Mouse (Mus musculus) WW6 (cell line): ENCODE results near the gene Ybx2.
A peak's percentile ranks its signal among the peaks of the same experiment; 100 is the strongest.

ENCODE experiments used
- DNase-seq: peaks from one replicate; pipeline ENCODE4 v3.0.0-alpha.2; 2013; ENCODE audit warnings: low read depth, low spot score

Gene Ybx2

GRCm38 (mm10) chr11:69961841-69962240, 26.2 kb downstream of the Ybx2 start:
- DNase-seq = no peak

- DNase-seq = no peak
Measured at GRCm38 (mm10) chr11:69964650-69965270, 29.2 kb downstream of the Ybx2 start, which contains the start of gene Cldn7. Cldn7 (plus strand) TSS chr11:69964779.

DNA sequence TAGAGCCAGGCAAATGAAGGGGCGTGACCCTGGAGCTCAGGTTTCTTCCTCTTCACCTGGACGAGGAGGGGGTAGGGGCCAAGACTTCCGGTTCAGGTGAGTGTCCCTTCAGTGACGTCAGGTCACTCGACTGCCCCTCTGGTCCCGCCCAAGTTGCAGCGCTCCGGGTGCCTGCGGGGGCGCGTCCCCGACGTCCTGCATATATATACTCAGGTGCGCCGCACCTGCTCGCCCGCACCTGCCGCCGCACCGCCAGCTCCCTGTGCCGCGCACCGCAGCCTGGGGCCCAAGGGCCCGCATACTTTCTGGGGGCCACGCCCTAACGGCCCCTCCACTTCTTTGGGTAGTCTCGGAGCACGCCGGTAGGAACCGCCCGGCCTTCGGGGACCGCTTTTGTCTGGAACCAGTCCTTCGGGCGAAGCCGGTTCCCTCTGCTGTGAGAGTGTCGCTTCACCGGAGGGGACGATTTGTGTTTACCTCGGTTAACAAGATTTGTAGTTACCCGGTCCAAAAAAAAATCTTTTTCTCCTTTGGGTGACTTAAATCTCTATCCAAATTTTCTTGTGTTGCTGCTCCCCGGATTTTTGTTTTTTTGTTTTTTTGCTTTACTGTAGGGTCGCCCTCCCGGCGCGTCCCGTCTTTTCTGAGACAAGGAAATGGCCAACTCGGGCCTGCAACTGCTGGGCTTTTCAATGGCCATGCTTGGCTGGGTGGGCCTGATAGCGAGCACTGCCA, 29.8 kb downstream of the Ybx2 start:
- no peak for DNase-seq

DNA sequence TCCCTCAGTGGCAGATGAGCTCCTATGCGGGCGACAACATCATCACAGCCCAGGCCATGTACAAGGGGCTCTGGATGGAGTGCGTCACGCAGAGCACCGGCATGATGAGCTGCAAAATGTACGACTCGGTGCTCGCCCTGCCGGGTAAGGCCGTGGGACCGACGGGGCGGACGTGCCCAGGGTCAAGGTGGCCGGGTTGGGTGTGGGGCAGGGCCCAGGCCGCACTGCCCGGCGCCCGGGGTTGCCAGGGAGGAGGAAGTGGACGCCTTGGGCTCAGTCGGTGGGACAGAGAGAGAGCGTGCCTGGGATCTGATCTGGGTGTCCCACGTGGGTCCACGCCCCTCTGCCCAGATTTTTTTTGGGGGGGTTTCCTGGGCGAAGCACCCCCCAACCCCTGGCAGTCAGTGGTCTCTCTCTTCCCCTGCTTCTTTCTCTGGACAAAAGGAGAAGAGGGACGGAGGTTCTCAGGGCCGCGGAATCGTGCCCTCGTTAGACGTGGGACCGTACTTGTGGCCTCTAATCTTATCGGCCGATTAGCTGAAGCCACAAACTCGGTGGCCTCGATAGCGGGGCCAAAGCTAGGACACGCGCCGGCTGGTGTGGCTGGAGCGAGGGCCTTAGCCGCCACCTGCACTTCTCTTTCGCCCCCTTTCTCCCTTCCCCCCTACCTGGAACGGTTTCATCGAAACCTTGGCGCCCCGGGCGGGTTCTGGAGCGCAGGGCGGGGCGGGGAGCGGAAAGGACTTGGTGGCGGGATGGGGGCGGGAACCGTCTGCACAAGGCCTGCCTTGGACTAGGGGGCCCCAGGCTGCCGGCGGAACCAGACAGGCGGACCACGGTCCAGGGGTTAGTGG, 30.6 kb downstream of the Ybx2 start:
- DNase-seq = no peak

DNA sequence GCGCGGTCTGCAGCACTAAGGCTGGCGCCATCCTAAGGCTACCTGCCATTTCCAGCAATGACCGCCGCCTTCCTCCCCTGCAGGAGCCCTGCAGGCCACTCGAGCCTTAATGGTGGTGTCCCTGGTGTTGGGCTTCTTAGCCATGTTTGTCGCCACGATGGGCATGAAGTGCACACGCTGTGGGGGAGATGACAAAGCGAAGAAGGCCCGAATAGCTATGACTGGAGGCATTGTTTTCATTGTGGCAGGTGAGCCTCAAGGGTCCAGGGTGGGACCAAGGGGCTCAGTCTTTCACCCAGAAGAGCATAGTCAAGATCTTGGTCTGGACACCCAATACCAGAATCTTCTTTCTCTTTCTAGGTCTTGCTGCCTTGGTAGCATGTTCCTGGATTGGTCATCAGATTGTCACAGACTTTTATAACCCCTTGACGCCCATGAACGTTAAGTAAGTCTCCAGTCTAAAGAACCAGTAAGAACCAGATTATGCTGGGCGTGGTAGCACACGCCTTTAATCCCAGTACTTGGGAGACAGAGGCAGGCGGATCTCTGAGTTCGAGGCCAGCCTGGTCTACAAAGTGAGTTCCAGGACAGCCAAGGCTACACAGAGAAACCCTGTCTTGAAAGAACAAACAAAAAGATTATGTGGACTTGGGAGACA, 31.4 kb downstream of the Ybx2 start:
- no peak for DNase-seq

GRCm38 (mm10) chr11:69968793-69969192, 33.2 kb downstream of the Ybx2 start:
- no peak for DNase-seq

GRCm38 (mm10) chr11:69970222-69970621, 34.6 kb downstream of the Ybx2 start:
- no peak for DNase-seq

GRCm38 (mm10) chr11:69970775-69971174, 35.2 kb downstream of the Ybx2 start:
- DNase-seq = no peak

GRCm38 (mm10) chr11:69974907-69975306, 39.3 kb downstream of the Ybx2 start:
- no peak for DNase-seq

- DNase-seq = no peak
Measured at GRCm38 (mm10) chr11:69976271-69976670, 40.7 kb downstream of the Ybx2 start.

DNA sequence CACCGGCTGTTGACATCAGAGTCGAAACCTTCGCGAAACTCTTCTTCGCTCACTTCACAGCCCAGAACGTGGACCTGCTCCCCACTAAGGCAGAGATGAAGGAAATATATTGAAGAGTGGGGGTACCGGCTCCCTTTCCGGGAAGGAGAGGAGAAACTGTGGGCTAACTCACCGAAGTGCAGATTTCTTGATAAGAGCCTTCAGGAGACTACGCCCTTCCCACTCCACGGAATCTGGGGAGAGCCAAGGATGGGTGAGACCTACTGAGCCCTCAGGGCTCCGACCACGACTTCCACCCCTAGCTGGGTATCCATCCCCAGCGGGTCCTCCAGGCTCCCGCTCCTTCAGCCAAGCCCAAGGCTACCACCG, 44.2 kb downstream of the Ybx2 start:
- no peak for DNase-seq

DNA sequence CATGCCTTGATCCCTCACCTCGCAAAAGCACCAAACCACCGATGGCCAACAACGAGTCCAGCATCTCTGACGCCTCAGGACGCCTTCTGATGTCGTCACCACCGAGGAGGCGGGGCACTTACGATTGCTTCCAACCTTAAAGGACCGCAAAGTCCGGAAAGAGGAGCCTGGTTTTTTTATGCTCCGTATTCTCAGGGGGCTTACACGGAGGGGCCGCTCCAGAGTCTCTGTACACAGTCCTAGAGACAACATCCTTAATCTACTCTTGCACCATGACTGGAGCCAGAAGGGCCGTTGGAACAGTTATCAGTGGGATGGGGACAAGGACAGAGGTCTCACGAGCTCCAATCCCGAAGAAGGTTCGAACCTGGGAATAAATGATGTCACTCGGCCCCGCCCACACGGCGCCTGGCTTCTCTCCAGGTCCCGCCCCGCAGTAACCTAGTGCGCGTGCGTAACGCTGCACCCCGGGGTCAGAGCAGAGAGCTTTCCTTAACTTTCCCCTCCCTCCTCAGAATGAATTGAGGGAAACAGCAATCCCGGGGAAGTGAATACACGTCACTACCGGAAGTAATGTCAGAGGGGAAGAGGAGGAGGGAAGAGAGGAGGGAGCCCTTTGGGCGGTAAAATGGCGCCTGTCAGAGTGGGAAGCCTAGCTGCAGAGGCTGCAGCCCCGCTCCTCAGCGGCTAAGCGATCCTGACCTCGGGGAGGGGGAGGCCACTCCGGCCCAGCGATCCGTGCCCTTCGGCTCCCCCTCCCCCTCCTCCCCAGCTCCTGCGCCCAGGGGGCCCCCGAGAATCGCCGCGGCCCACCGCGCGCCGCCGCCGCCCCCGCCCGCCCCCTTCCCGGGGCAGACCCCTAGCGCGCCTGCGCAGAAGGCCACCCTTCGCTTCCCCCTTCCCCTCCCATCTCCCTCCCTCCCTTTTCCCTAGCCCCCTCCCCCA, 44.9 kb downstream of the Ybx2 start:
- peak; percentile 100 for DNase-seq

DNA sequence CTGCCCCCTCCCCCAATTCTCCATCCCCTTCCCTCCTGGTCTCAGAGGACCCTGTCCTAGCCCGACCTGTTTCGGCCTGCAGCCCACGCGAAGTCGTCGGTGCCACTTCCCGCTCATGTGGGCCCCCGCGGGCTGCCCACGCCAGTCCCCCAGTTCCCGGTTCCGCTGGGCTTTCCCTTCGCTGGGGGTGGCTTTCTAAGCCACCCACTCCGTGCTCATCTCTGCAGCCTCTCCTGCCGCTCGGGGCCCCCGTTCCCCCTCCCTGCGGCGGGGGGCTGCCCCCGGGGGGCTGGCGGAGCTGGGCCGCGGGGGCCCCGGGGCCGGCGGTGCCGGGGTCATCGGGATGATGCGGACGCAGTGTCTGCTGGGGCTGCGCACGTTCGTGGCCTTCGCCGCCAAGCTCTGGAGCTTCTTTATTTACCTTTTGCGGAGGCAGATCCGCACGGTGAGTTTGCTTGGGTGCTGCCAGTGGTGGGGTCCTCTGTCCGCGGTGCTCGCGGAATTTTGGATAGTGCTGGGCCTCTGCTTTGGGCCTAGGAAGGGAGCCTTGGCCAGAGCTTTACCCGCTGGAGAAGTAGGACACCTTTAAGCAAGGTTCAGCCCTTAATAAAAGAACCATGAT, 45.7 kb downstream of the Ybx2 start, which contains the start of gene Ctdnep1:
TSS of gene Ctdnep1 (plus strand) at position 16 of the 622 bp plus-strand sequence.
- no peak for DNase-seq

DNA sequence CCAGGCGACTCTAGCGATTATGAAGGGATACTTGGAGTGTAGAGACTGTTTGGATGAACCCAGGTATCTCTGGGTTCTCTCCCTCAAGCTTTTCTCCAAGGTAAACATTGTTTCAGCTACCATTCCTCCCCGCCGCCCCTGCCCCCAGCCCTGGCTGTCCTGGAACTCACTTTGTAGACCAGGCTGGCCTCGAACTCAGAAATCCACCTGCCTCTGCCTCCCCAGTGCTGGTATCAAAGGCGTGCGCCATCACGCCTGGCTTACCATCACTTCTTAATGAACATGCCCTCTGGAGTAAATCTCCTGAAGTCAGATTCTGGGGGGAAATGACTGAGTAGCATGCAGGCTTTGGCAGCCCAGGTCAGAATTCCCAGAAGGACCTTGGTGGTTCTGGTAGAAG, 46.6 kb downstream of the Ybx2 start, which contains the start of gene Elp5:
TSS of gene Elp5 (minus strand) at position 293 of the 400 bp plus-strand sequence.
- no peak for DNase-seq

DNA sequence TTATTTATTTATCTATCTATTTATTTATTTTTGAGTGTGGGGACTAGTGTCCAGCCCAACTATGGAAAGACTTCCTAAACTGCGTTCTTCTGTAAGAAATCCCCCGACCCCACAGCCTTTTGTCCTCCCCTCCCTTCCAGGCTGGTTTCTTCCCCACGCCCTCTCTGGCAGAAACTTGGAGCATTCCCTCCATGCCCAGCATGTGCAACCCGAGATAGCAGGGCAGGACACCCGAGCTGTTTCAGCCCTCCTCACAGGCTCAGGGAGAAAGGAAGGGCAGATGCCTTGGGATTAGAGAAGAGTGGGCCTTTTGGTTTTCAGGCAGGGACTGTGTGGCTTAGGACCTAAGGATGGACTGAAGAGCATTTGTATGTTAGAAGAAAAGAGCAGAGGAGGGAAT, 47.3 kb downstream of the Ybx2 start:
- DNase-seq = no peak

- no peak for DNase-seq
Measured at GRCm38 (mm10) chr11:69983377-69983776, 47.8 kb downstream of the Ybx2 start.

- DNase-seq = no peak
Measured at GRCm38 (mm10) chr11:69984431-69984830, 48.8 kb downstream of the Ybx2 start.

DNA sequence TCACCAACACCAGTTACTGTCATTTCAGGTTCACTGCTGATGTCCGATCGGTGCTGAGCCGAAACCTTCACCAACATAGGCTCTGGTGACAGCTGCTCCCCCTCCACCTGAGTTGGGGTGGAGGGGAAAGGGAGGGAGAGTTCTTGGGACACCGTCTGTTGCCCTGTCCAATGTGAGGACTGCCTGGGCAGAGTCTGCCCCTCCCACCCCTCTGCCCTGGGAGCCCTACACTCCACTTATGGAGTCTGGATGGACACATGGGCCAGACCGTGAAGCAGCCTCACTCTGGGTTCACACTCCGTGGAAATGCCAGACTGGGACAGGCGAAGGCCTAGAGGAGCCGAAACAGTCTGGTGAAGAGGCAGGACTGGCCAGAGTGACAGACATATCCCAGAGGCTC, 54.4 kb downstream of the Ybx2 start:
- no peak for DNase-seq
